Mouse (Mus musculus) gastrocnemius, postnatal 10 days (tissue): ENCODE measurements at regions not wholly inside any gene's neighbourhood (a gene's known extent, or its start where the extent isn't known, plus 50 kb on each side); places are given as distances from the start of the nearest gene placed in this dataset.
A peak's percentile ranks its signal among the peaks of the same experiment; 100 is the strongest.

Experiments used
- DNase-seq: peaks from one replicate; pipeline ENCODE4 v3.0.0; 2021; ENCODE audit warnings: mixed read lengths

DNA sequence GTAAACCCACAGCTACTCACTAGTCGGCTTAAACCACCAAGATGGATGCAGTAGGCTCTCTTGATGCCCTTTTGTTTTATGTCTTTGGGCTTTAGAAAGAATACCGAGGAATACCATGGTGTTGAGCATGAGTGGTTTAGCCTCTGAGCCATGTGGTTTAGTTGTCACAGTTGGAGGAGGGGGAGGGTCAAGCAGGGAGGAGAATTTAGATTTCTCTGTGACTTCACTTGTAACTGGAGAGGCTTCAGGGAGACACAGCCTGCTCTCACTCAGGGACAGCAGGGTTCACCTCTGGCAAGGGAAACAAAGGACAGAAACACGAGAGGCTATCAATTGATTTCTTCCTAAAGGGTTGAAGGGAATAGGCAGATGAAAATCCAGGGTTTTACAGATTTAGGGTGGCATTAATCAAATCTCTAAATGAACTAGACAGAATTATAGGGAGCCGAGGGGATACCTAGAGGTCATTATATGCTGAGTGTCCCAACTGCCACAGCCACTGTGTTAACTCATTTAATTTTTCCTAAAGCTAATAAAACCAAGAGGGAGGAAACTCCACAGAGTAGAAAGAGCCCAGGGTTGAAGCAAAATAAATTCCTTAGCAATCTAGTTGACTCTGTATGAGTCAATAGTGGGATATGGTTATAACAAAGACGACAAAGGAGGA is 2113.7 kb upstream of the 5930422O12Rik start:
- no peak for DNase-seq

DNA sequence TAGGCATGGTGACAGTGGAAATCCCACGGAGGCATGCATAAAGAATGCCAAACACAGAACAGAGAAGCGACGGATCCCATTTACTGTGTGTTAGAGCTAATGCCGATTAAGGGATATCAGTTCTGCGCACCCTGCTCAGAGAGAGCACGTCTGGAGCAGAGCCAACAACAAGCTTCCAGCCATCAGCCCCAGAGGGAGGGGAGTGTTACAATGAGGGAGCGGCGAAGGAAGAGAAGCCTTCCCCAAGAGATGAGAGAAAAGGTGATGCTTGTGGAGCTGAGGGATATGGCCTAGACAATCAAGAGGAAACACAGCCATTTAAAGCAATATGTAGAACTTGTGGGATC is 2113.2 kb upstream of the 5930422O12Rik start:
- DNase-seq, result peak; percentile 15

DNA sequence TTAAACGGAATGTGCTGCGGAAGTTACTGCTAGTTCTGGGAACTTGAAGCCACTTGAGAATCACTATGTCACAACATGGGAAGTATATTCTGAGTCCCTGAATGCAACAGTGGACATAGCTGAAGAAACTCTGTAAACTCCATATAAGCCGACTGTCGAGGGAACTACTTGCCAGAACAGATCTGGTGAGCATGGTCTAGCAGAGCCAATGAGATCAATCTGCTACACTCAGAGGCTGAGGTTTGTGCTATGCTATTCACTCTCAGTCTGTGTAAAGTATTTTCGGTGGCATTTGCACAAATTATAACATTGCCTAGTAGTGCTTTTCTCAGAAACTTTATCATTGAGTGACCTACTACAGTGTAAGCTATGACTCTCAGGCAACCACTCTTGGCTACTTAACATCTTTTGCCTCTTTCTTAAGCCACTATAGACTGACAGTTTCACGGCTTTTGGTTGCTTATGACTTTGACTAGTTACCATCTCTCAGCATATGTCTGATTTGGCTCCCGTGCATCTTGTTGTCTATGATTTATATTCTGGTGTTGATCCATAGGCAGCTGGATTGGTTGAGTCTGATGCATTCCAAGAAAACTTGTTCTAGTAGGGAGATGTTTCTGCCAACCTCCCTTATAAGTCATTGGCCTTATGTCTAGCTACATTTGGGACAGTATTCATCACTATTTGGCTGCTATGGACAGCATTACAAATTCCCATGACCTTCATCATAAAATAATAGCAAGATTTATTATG is 2094.8 kb upstream of the 5930422O12Rik start:
- DNase-seq, result no peak

DNA sequence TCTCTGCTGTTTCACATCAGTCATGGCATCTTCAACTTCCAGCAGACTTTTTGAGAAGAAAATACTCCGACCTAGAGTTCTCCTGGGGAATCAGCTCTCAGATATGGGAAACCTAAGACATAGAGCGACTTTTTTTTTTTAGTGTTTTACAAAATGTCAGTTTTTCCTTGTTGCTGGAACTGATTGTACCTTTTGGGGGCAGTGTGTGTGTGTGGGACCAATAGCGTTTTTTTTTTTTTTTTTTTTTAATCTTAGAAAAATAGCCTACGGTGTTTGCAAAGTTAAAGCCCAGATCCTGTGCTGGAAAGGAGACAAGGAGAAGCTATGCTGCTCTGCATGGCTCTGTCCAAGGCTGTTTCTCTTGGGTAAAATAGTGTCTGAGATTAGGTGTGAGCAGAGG is 2080.0 kb upstream of the 5930422O12Rik start:
- no peak for DNase-seq

GRCm38 (mm10) chr8:31369636-31370035 is 2058.9 kb upstream of the 5930422O12Rik start:
- no peak for DNase-seq

- no peak for DNase-seq
Observed at GRCm38 (mm10) chr8:31370137-31371010, 2058.1 kb upstream of the 5930422O12Rik start.

GRCm38 (mm10) chr8:31371656-31372055 is 2056.9 kb upstream of the 5930422O12Rik start:
- DNase-seq, result no peak

GRCm38 (mm10) chr8:31372397-31372796 is 2056.1 kb upstream of the 5930422O12Rik start:
- no peak for DNase-seq

DNA sequence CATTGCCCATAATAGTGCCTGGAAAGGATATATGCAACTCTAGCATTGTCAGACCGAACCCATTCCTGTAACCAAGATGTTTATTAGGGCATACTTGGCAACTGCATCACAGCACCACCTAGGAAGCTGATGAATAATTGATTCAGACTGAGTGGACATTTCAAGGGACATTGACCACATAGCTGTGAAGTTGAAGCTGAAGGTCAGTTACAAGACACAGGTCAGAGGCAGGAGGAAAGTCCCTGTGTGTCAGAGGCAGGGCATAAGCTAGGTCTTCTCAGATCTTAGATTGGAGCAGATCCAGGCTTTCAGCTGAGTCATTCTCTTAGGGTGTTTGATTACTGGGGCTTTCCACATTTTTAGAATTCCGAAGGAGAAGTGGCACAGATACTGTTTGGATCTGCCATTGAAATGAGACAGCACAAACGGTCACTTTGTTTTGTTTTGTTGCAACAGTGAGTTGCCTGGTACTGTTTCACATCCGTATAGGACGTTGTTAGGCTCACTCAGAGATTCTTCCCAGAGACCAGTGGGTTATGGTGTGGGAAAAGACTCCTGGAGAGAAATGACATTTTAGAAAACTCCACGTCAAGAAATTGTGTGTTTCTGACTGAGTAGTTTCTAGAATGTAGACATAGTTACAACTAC is 2055.2 kb upstream of the 5930422O12Rik start:
- no peak for DNase-seq

GRCm38 (mm10) chr8:31377698-31378334 is 2050.7 kb upstream of the 5930422O12Rik start:
- no peak for DNase-seq

DNA sequence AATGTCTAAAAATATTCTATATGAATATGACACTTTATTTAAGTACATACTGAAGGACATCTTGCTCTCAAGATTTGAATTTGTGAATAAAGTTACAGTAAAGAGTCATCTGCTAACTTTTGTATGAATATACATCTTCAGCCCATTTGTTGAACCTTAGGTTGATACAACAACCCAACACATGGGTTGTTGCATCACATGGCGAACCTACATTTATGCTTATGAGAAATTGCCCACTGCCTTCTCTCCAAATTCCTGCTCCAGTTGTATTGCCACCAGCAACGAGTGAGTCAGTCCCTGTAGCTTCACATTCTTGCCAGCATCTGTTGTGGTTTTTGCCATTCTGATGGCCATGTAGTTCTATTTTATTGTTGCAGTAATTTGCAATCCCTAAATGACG is 2023.7 kb upstream of the 5930422O12Rik start:
- no peak for DNase-seq

- DNase-seq, result no peak
Observed at GRCm38 (mm10) chr8:31422241-31422640, 2006.3 kb upstream of the 5930422O12Rik start.

DNA sequence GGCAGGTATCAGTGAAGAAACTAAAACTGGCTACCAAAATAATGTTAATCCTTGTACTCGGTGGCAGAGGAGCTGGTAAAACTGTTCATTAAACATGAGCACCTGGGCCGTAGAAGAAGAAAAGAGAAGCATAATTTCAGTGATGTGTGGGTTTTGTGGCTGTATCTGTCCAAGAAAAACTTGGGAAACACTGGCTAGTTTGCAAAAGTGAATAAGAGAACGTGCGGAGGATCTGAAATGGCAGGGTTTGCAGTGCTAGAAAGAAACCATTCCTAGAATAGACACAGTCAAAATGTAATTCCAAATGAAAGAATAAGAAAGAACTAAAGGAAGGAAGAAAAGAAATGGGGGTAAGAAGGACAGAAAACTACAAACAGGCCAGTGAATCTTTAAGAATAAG is 2000.8 kb upstream of the 5930422O12Rik start:
- no peak for DNase-seq

DNA sequence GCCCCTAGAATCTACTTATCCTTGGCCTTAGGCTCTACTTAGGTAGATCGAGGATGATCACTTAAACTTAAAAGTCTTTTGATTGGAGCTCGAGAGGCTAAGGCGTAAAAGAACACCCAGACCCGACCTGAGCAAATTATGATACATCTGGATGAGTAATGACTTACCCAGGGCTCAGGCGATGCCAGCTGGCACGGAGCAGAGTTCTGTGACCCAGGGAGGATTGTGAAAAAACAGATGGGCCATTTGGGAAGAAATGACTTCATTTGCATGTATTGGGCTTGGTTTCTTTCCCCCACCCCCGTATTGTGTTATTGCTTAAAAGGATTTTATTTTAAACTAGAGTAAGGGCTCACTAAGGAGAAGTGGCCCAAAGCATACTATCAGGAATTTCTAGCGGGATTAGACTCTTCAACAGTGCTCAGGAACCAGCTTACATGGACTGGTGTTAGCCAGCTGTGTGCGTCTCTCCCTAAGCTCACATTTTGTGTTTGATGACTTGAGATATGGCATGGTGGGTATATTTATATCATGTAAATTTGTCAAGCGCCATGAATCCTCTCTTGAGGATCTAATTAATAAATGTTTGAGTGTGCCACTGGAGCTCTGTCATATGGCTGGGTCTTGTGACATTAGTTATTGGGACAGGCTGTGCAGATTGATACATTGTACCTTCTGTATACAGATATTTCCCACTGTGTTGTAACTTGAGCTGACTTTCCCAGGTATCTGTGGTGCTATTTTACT is 1991.9 kb upstream of the 5930422O12Rik start:
- no peak for DNase-seq

DNA sequence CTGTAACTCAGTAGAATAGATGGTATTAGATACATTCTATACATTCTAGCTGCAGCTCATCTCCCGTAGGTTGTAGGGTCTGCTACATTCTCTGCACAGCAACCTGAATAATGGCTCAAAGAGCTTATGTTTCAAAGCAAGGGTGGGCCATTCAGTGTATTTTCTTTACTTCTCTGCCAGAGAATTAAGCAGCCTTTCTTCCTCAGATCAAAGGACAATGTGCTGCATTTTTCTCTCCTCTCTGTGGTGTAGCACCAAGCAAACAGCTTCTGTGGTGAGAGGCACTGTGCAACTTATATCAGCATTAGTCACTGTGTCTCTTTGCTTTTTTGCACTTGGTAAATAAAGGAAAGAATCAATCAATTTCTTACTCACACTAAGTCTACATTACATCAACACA is 1983.7 kb upstream of the 5930422O12Rik start:
- DNase-seq, result no peak

DNA sequence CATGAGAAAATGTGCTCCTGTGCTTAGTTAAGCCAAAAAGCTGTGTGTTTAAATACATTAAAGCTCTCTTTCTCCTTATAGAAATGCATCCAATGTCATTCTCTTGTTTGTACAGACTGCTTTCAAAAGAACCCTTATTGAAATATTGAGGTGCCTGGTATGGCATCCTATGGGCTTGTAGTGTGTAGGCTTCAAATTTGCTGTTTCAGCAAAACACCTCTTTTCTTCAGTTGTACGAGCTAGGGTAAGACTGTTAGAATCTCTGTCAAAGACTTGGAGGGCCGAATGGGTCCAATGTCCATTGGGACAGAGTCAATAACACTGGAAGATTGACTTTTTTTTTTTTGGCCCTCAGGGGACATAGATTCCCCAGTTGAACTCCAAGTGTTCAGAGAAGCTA is 1980.5 kb upstream of the 5930422O12Rik start:
- DNase-seq, result no peak

GRCm38 (mm10) chr8:31454736-31455391 is 1973.6 kb upstream of the 5930422O12Rik start:
- no peak for DNase-seq

DNA sequence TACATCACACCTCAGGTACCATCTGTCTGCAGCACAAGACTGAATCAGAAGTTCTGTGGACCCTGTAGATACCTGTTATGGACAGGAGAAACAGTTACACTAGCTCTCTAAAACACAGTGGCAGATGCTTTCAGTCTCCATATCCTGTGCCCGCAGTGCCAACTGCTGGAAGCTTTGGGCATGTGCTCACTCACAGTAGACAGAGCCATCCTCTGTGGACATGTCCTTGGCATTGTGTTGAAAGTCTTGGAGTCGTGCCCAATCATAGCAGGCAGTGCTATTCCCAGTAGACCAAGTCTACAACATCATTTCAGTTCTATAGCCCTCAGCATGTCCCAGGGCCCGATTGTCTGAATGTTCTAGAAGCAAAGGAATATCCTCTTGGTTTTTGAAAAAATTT is 1968.2 kb upstream of the 5930422O12Rik start:
- peak; percentile 3 for DNase-seq
